In genomic region chr3:149291473-149291872, GRCm38 (mm10) we compare ENCODE assay signal across 9 mouse cellular contexts.
"Had no signal": no experiment of that assay in that cellular context is flagged by ENCODE, and none has a peak within 500 bp of the region (broad histone marks: within the 10 kb centered on the region; RNA-seq: fewer than 3 reads in every experiment).

No protein-coding gene starts in this region.

- H3K27ac ChIP-seq: limb, embryonic 15.5 days; liver, embryonic 12.5 days had no signal

- H3K36me3 ChIP-seq: limb, embryonic 15.5 days; liver, embryonic 12.5 days had no signal

- H3K9ac ChIP-seq: limb, embryonic 15.5 days; liver, embryonic 12.5 days had no signal

- H3K27me3 ChIP-seq: limb, embryonic 15.5 days; liver, embryonic 12.5 days had no signal

- ATAC-seq: liver, embryonic 12.5 days had no signal

- H3K4me1 ChIP-seq: liver, embryonic 12.5 days had no signal

- H3K4me2 ChIP-seq: limb, embryonic 15.5 days; liver, embryonic 12.5 days had no signal

- H3K4me3 ChIP-seq: limb, embryonic 15.5 days; liver, embryonic 12.5 days had no signal

- H3K9me3 ChIP-seq: limb, embryonic 15.5 days; liver, embryonic 12.5 days had no signal

- DNase-seq: kidney, adult 8-10 months; kidney, postnatal 25 days; layer of hippocampus, adult 9-11 months; layer of hippocampus, postnatal 36 days; right cerebral cortex, adult 18-20 months; right cerebral cortex, postnatal 25 days; thymus, postnatal 36 days had no signal
